Mouse (Mus musculus): ENCODE data around the gene Fn3k.

- no peak for TF ChIP-seq POLR2A (IDR thresholded peaks at IDR 0.05; ENCODE audit: control insufficient read depth in 1 of 2, insufficient read depth in 1 of 2, low read depth in 1 of 2, low read length in 2 of 2, poor library complexity in 1 of 2)
- TF ChIP-seq CTCF (IDR thresholded peaks at IDR 0.05 in 2 of 3, conservative IDR thresholded peaks at IDR 0.05 in 1 of 3; ENCODE audit: control insufficient read depth in 1 of 3, insufficient read depth in 1 of 3, low read depth in 2 of 3, low read length in 3 of 3, poor library complexity in 1 of 3, severe bottlenecking in 1 of 3): peak; percentile 90 to 99 (median 98)
- no peak for TF ChIP-seq ZMIZ1 (IDR thresholded peaks at IDR 0.05; ENCODE audit: low read depth, low read length)
- peak; percentile 76 for TF ChIP-seq ZNF384 (IDR thresholded peaks at IDR 0.05; ENCODE audit: low read depth, low read length)
- no peak for TF ChIP-seq MAFK (IDR thresholded peaks at IDR 0.05; ENCODE audit: borderline replicate concordance, low read depth, low read length)
- peak; percentile 97 for TF ChIP-seq RAD21 (IDR thresholded peaks at IDR 0.05; ENCODE audit: low read depth, low read length)
Measured at GRCm38 (mm10) chr11:121475699-121476415, 41.1 kb downstream of the Fn3k start.

Measured in MEL (cell line).